In genomic region chr10:79843476-79843875, GRCm38 (mm10) we compare ENCODE assay signal across 14 mouse cellular contexts. TPM values are rescaled to one million over a fixed set of nuclear protein-coding genes. Genes with fewer than 3 reads are reported as not detected.
DNase-seq lines count a peak whose midpoint lies in the region; ATAC-seq and TF ChIP-seq lines count a peak whose summit lies in the region.
"Had no signal": no experiment of that assay in that cellular context is flagged by ENCODE, and none has a peak within 500 bp of the region (broad histone marks: within the 10 kb centered on the region; RNA-seq: fewer than 3 reads in every experiment).

No protein-coding gene starts in this region.

- H3K27ac ChIP-seq in intestine, embryonic 14.5 days (ENCODE audit: low read depth) = peak overlapping the region; percentile 27; the same call in 1 of the 2 replicates
- H3K27ac ChIP-seq in intestine, embryonic 15.5 days = no peak overlapping the region
- H3K27ac ChIP-seq in neural tube, embryonic 13.5 days (replicated peaks) = 0 out of 2 replicates have a peak overlapping the region, but pooled peaks have one; percentile 7
- H3K27ac ChIP-seq in stomach, postnatal 0 days (replicated peaks) = no peak overlapping the region
- H3K27ac ChIP-seq: liver, embryonic 15.5 days had no signal

- H3K36me3 ChIP-seq in intestine, embryonic 14.5 days (ENCODE audit: control insufficient read depth, insufficient read depth, low read length) = no peaks in the 10 kb centered on the region
- no peaks in the 10 kb centered on the region for H3K36me3 ChIP-seq in intestine, embryonic 15.5 days
- no peaks in the 10 kb centered on the region for H3K36me3 ChIP-seq in neural tube, embryonic 13.5 days
- H3K36me3 ChIP-seq in stomach, postnatal 0 days (ENCODE audit: control insufficient read depth, insufficient read depth, low read length) = no peaks in the 10 kb centered on the region
- H3K36me3 ChIP-seq: G1E; liver, embryonic 15.5 days had no signal

- H3K4me2 ChIP-seq in intestine, embryonic 14.5 days (ENCODE audit: low read length) = no peak overlapping the region
- no peak overlapping the region for H3K4me2 ChIP-seq in intestine, embryonic 15.5 days (replicated peaks)
- H3K4me2 ChIP-seq in neural tube, embryonic 13.5 days = no peak overlapping the region
- H3K4me2 ChIP-seq in stomach, postnatal 0 days (replicated peaks; ENCODE audit: low read depth) = no peak overlapping the region
- H3K4me2 ChIP-seq: liver, embryonic 15.5 days had no signal

- WGBS in intestine, embryonic 14.5 days = 55% methylated on average over 6 of the region's 6 CpGs
- WGBS in intestine, embryonic 15.5 days = 51% methylated on average over 6 of the region's 6 CpGs
- WGBS in neural tube, embryonic 13.5 days = 45% methylated on average over 6 of the region's 6 CpGs
- 45% methylated on average over 6 of the region's 6 CpGs for WGBS in stomach, postnatal 0 days

- 0 out of 2 replicates have a peak, but pooled peaks have one; percentile 35 for ATAC-seq in intestine, embryonic 14.5 days (replicated peaks; ENCODE audit: low FRiP score, low TSS enrichment, low read depth)
- no peak for ATAC-seq in intestine, embryonic 15.5 days
- no peak for ATAC-seq in neural tube, embryonic 13.5 days (ENCODE audit: low read depth)
- ATAC-seq in stomach, postnatal 0 days (ENCODE audit: low FRiP score, low TSS enrichment) = no peak

- peak; percentile 65 for DNase-seq in adrenal gland, postnatal 10 days
- DNase-seq in adrenal gland, postnatal 25 days = no peak
- DNase-seq in intestine, embryonic 14.5 days (ENCODE audit: low spot score) = no peak
- no peak for DNase-seq in neural tube, embryonic 10.5 days (ENCODE audit: extremely low spot score, low spot score)
- DNase-seq in stomach, postnatal 0 days (ENCODE audit: low spot score) = peak; percentile 42
- no peak for DNase-seq in urinary bladder, postnatal 25 days (ENCODE audit: low spot score)
- DNase-seq: cerebellum, adult 2 months; layer of hippocampus, postnatal 36 days had no signal

- peaks cover 20% of the 10 kb centered on the region for H3K4me1 ChIP-seq in intestine, embryonic 14.5 days (replicated peaks; ENCODE audit: control insufficient read depth, insufficient read depth, low read length)
- peaks cover 19% of the 10 kb centered on the region for H3K4me1 ChIP-seq in intestine, embryonic 15.5 days (replicated peaks)
- H3K4me1 ChIP-seq in neural tube, embryonic 13.5 days (replicated peaks) = peaks cover 38% of the 10 kb centered on the region
- H3K4me1 ChIP-seq in stomach, postnatal 0 days (replicated peaks; ENCODE audit: control insufficient read depth, insufficient read depth) = no peaks in the 10 kb centered on the region

- no peaks in the 10 kb centered on the region for H3K27me3 ChIP-seq in intestine, embryonic 14.5 days (replicated peaks; ENCODE audit: control insufficient read depth, insufficient read depth, low read length)
- H3K27me3 ChIP-seq in intestine, embryonic 15.5 days (replicated peaks) = no peaks in the 10 kb centered on the region
- H3K27me3 ChIP-seq in neural tube, embryonic 13.5 days = no peaks in the 10 kb centered on the region
- no peaks in the 10 kb centered on the region for H3K27me3 ChIP-seq in stomach, postnatal 0 days (ENCODE audit: control insufficient read depth, insufficient read depth, low read length)

- H3K4me3 ChIP-seq in intestine, embryonic 14.5 days (ENCODE audit: low read depth, low read length) = no peak overlapping the region
- H3K4me3 ChIP-seq in intestine, embryonic 15.5 days (replicated peaks) = no peak overlapping the region
- no peak overlapping the region for H3K4me3 ChIP-seq in neural tube, embryonic 13.5 days
- H3K4me3 ChIP-seq in stomach, postnatal 0 days (ENCODE audit: low read depth, low read length) = no peak overlapping the region
- H3K4me3 ChIP-seq: liver, embryonic 15.5 days had no signal

- no peak overlapping the region for H3K9ac ChIP-seq in intestine, embryonic 14.5 days (ENCODE audit: low read length)
- no peak overlapping the region for H3K9ac ChIP-seq in intestine, embryonic 15.5 days
- no peak overlapping the region for H3K9ac ChIP-seq in neural tube, embryonic 13.5 days
- 0 out of 2 replicates have a peak overlapping the region, but pooled peaks have one; percentile 8 for H3K9ac ChIP-seq in stomach, postnatal 0 days (ENCODE audit: low read length)
- H3K9ac ChIP-seq: liver, embryonic 15.5 days had no signal

- TF ChIP-seq CTCF in stomach, postnatal 0 days (IDR thresholded peaks at IDR 0.05; ENCODE audit: low read depth) = no peak

- no peaks in the 10 kb centered on the region for H3K9me3 ChIP-seq in intestine, embryonic 14.5 days (ENCODE audit: control insufficient read depth, low read length)
- no peaks in the 10 kb centered on the region for H3K9me3 ChIP-seq in intestine, embryonic 15.5 days
- no peaks in the 10 kb centered on the region for H3K9me3 ChIP-seq in neural tube, embryonic 13.5 days
- H3K9me3 ChIP-seq in stomach, postnatal 0 days (ENCODE audit: control insufficient read depth, low read length) = no peaks in the 10 kb centered on the region
- H3K9me3 ChIP-seq: G1E; liver, embryonic 15.5 days had no signal

- no peak for TF ChIP-seq EP300 in stomach, postnatal 0 days (optimal IDR thresholded peaks at IDR 0.05)

RNA-seq across cellular contexts. Expression of gene Ptbp1, which starts 10.8 kb away (rescaled TPM):
- 100 to 1,000 TPM; 267 to 270 TPM for total RNA-seq in adrenal gland, postnatal 10 days (2021)
- 224 and 249 TPM in 2 replicates for total RNA-seq in adrenal gland, postnatal 25 days (2021)
- 286 and 291 TPM in 2 replicates for polyA plus RNA-seq in intestine, embryonic 14.5 days (2014; fragmentation: Nextera tagmentation; extraction: Ambion mirVana)
- polyA plus RNA-seq in intestine, embryonic 15.5 days (2015; fragmentation: Nextera tagmentation; extraction: Ambion mirVana) = 307 and 314 TPM in 2 replicates
- 87.9 and 114 TPM in 2 replicates for polyA plus RNA-seq in neural tube, embryonic 13.5 days (2015; fragmentation: Nextera tagmentation; extraction: Ambion mirVana)
- 99.3 and 103 TPM in 2 replicates for polyA plus RNA-seq in stomach, postnatal 0 days (2015; fragmentation: Nextera tagmentation; extraction: Ambion mirVana)

RNA-seq across cellular contexts. Expression of gene Misp, which starts 22.7 kb away (rescaled TPM):
- under 1 TPM in 1 of 2 experiments, not detected in 1; 0.27 TPM for total RNA-seq in adrenal gland, postnatal 10 days (2021)
- total RNA-seq in adrenal gland, postnatal 25 days (2021) = 0.64 and 1.00 TPM in 2 replicates
- 78.3 and 87.9 TPM in 2 replicates for polyA plus RNA-seq in intestine, embryonic 14.5 days (2014; fragmentation: Nextera tagmentation; extraction: Ambion mirVana)
- 141 and 154 TPM in 2 replicates for polyA plus RNA-seq in intestine, embryonic 15.5 days (2015; fragmentation: Nextera tagmentation; extraction: Ambion mirVana)
- 2.1 and 2.5 TPM in 2 replicates for polyA plus RNA-seq in neural tube, embryonic 13.5 days (2015; fragmentation: Nextera tagmentation; extraction: Ambion mirVana)
- 57.6 and 58.0 TPM in 2 replicates for polyA plus RNA-seq in stomach, postnatal 0 days (2015; fragmentation: Nextera tagmentation; extraction: Ambion mirVana)
- total RNA-seq: megakaryocyte, adult 5-6 weeks had no signal
- polyA plus RNA-seq: G1E had no signal

RNA-seq across cellular contexts. Expression of gene Prtn3, which starts 30.8 kb away (rescaled TPM):
- total RNA-seq in adrenal gland, postnatal 10 days (2021) = 1 to 10 TPM; 1.5 to 2.8 TPM
- not detected in 2 replicates for total RNA-seq in adrenal gland, postnatal 25 days (2021)
- 5.2 and 5.9 TPM in 2 replicates for polyA plus RNA-seq in intestine, embryonic 14.5 days (2014; fragmentation: Nextera tagmentation; extraction: Ambion mirVana)
- polyA plus RNA-seq in intestine, embryonic 15.5 days (2015; fragmentation: Nextera tagmentation; extraction: Ambion mirVana) = 3.7 and 3.9 TPM in 2 replicates
- 14.3 and 14.7 TPM in 2 replicates for polyA plus RNA-seq in neural tube, embryonic 13.5 days (2015; fragmentation: Nextera tagmentation; extraction: Ambion mirVana)
- 0.86 and 0.87 TPM in 2 replicates for polyA plus RNA-seq in stomach, postnatal 0 days (2015; fragmentation: Nextera tagmentation; extraction: Ambion mirVana)

RNA-seq across cellular contexts. Expression of gene Plppr3, which starts 31.0 kb away (rescaled TPM):
- 1 to 10 TPM; 3.4 to 4.3 TPM for total RNA-seq in adrenal gland, postnatal 10 days (2021)
- total RNA-seq in adrenal gland, postnatal 25 days (2021) = 0.49 and 1.2 TPM in 2 replicates
- 38.8 and 46.4 TPM in 2 replicates for polyA plus RNA-seq in intestine, embryonic 14.5 days (2014; fragmentation: Nextera tagmentation; extraction: Ambion mirVana)
- polyA plus RNA-seq in intestine, embryonic 15.5 days (2015; fragmentation: Nextera tagmentation; extraction: Ambion mirVana) = 31.3 and 32.7 TPM in 2 replicates
- 343 and 361 TPM in 2 replicates for polyA plus RNA-seq in neural tube, embryonic 13.5 days (2015; fragmentation: Nextera tagmentation; extraction: Ambion mirVana)
- 5.5 and 7.0 TPM in 2 replicates for polyA plus RNA-seq in stomach, postnatal 0 days (2015; fragmentation: Nextera tagmentation; extraction: Ambion mirVana)

RNA-seq across cellular contexts. Expression of gene Elane, which starts 42.6 kb away (rescaled TPM):
- 1 to 10 TPM; 2.1 to 2.3 TPM for total RNA-seq in adrenal gland, postnatal 10 days (2021)
- not detected in 2 replicates for total RNA-seq in adrenal gland, postnatal 25 days (2021)
- polyA plus RNA-seq in intestine, embryonic 14.5 days (2014; fragmentation: Nextera tagmentation; extraction: Ambion mirVana) = 0.55 TPM in 1 of 2 replicates, not detected in the other
- 1.1 and 2.6 TPM in 2 replicates for polyA plus RNA-seq in intestine, embryonic 15.5 days (2015; fragmentation: Nextera tagmentation; extraction: Ambion mirVana)
- polyA plus RNA-seq in neural tube, embryonic 13.5 days (2015; fragmentation: Nextera tagmentation; extraction: Ambion mirVana) = 0.67 TPM in 1 of 2 replicates, not detected in the other
- 0.30 and 0.55 TPM in 2 replicates for polyA plus RNA-seq in stomach, postnatal 0 days (2015; fragmentation: Nextera tagmentation; extraction: Ambion mirVana)
- total RNA-seq: G1E; layer of hippocampus, postnatal 36 days had no signal
- polyA plus RNA-seq: urinary bladder, adult 2 months had no signal

Comparison
In these comparisons a context has a peak if more than half of its experiments do, and no peak if none do; other contexts are left out.
1. DNase-seq: peak in adrenal gland, postnatal 10 days (single experiment) and stomach, postnatal 0 days (single experiment); none in adrenal gland, postnatal 25 days (single experiment), intestine, embryonic 14.5 days (single experiment), neural tube, embryonic 10.5 days (single experiment) and urinary bladder, postnatal 25 days (single experiment).
2. H3K27ac ChIP-seq: peak in intestine, embryonic 14.5 days (single experiment) and neural tube, embryonic 13.5 days (single experiment); none in intestine, embryonic 15.5 days (single experiment) and stomach, postnatal 0 days (single experiment).
3. RNA of gene Misp, which starts 22.7 kb away (polyA plus RNA-seq): 141 to 154 TPM in intestine, embryonic 15.5 days, 78.3 to 87.9 TPM in intestine, embryonic 14.5 days and 57.6 to 58.0 TPM in stomach, postnatal 0 days; 2.1 to 2.5 TPM in neural tube, embryonic 13.5 days; every median in the first group is over 10 times any median in the second.